Mouse (Mus musculus): ENCODE measurements at regions not wholly inside any gene's neighbourhood (a gene's known extent, or its start where the extent isn't known, plus 50 kb on each side); places are given as distances from the start of the nearest gene placed in this dataset.

GRCm38 (mm10) chr17:80841903-80842302, 102.5 kb upstream of the Tmem178 start:
- Histone ChIP-seq H3K4me1 (ENCODE audit: control insufficient read depth, insufficient read depth, insufficient read length, low read length) (0 out of 2 replicates have a peak, but pooled peaks cover 2% of the 10 kb centered on the region), H3K4me3 (ENCODE audit: low read depth, low read length) (no peak overlapping the region), H3K36me3 (ENCODE audit: control insufficient read depth, insufficient read depth, low read length) (no peaks in the 10 kb centered on the region), H3K27me3 (ENCODE audit: control insufficient read depth, insufficient read depth, low read length) (no peaks in the 10 kb centered on the region), H3K27ac (ENCODE audit: insufficient read depth, low read depth, low read length) (no peak overlapping the region)
- WGBS: 94% methylated on average over 4 of the region's 4 CpGs
- TF ChIP-seq POLR2A (IDR thresholded peaks at IDR 0.05; ENCODE audit: low read depth, low read length) (no peak), CTCF (IDR thresholded peaks at IDR 0.05; ENCODE audit: extremely low read depth, insufficient read length, insufficient replicate concordance, low read depth, low read length) (no peak)

- TF ChIP-seq POLR2A (IDR thresholded peaks at IDR 0.05; ENCODE audit: low read depth, low read length): no peak
- TF ChIP-seq CTCF (IDR thresholded peaks at IDR 0.05; ENCODE audit: extremely low read depth, insufficient read length, insufficient replicate concordance, low read depth, low read length): no peak
- 88% methylated on average over 6 of the region's 6 CpGs for WGBS
- H3K4me1 ChIP-seq (ENCODE audit: control insufficient read depth, insufficient read depth, insufficient read length, low read length): 0 out of 2 replicates have a peak, but pooled peaks cover 2% of the 10 kb centered on the region
Observed at GRCm38 (mm10) chr17:80840896-80841295, 103.5 kb upstream of the Tmem178 start.

GRCm38 (mm10) chr17:80840452-80840851, 104.0 kb upstream of the Tmem178 start:
- Histone ChIP-seq H3K4me1 (ENCODE audit: control insufficient read depth, insufficient read depth, insufficient read length, low read length) (0 out of 2 replicates have a peak, but pooled peaks cover 2% of the 10 kb centered on the region), H3K27me3 (ENCODE audit: control insufficient read depth, insufficient read depth, low read length) (no peaks in the 10 kb centered on the region), H3K36me3 (ENCODE audit: control insufficient read depth, insufficient read depth, low read length) (no peaks in the 10 kb centered on the region), H3K4me3 (ENCODE audit: low read depth, low read length) (no peak overlapping the region), H3K27ac (ENCODE audit: insufficient read depth, low read depth, low read length) (no peak overlapping the region)
- no peak for TF ChIP-seq POLR2A (IDR thresholded peaks at IDR 0.05; ENCODE audit: low read depth, low read length)
- no peak for TF ChIP-seq CTCF (IDR thresholded peaks at IDR 0.05; ENCODE audit: extremely low read depth, insufficient read length, insufficient replicate concordance, low read depth, low read length)
- 88% methylated on average over 4 of the region's 4 CpGs for WGBS

More at GRCm38 (mm10) chr17:80840896-80841295, 103.5 kb upstream of the Tmem178 start:
- Histone ChIP-seq H3K27ac (ENCODE audit: insufficient read depth, low read depth, low read length) (no peak overlapping the region), H3K27me3 (ENCODE audit: control insufficient read depth, insufficient read depth, low read length) (no peaks in the 10 kb centered on the region), H3K4me3 (ENCODE audit: low read depth, low read length) (no peak overlapping the region), H3K36me3 (ENCODE audit: control insufficient read depth, insufficient read depth, low read length) (no peaks in the 10 kb centered on the region)

GRCm38 (mm10) chr17:80834701-80835100, 106.4 kb upstream of the Map4k3 start:
- no peaks in the 10 kb centered on the region for H3K27me3 ChIP-seq (ENCODE audit: control insufficient read depth, insufficient read depth, low read length)
- no peaks in the 10 kb centered on the region for H3K4me1 ChIP-seq (ENCODE audit: control insufficient read depth, insufficient read depth, insufficient read length, low read length)

GRCm38 (mm10) chr17:80834176-80834517, 105.9 kb upstream of the Map4k3 start:
- 26% methylated on average over 5 of the region's 5 CpGs for WGBS
- H3K4me3 ChIP-seq (ENCODE audit: low read depth, low read length): no peak overlapping the region
- no peaks in the 10 kb centered on the region for H3K4me1 ChIP-seq (ENCODE audit: control insufficient read depth, insufficient read depth, insufficient read length, low read length)
- TF ChIP-seq POLR2A (IDR thresholded peaks at IDR 0.05; ENCODE audit: low read depth, low read length) (no peak), CTCF (IDR thresholded peaks at IDR 0.05; ENCODE audit: extremely low read depth, insufficient read length, insufficient replicate concordance, low read depth, low read length) (no peak)
- no peaks in the 10 kb centered on the region for H3K36me3 ChIP-seq (ENCODE audit: control insufficient read depth, insufficient read depth, low read length)
- no peak overlapping the region for H3K27ac ChIP-seq (ENCODE audit: insufficient read depth, low read depth, low read length)
- no peaks in the 10 kb centered on the region for H3K27me3 ChIP-seq (ENCODE audit: control insufficient read depth, insufficient read depth, low read length)

More at GRCm38 (mm10) chr17:80834701-80835100, 106.4 kb upstream of the Map4k3 start:
- H3K4me3 ChIP-seq (ENCODE audit: low read depth, low read length): no peak overlapping the region
- no peaks in the 10 kb centered on the region for H3K36me3 ChIP-seq (ENCODE audit: control insufficient read depth, insufficient read depth, low read length)
- H3K27ac ChIP-seq (ENCODE audit: insufficient read depth, low read depth, low read length): no peak overlapping the region
- TF ChIP-seq POLR2A (IDR thresholded peaks at IDR 0.05; ENCODE audit: low read depth, low read length) (no peak), CTCF (IDR thresholded peaks at IDR 0.05; ENCODE audit: extremely low read depth, insufficient read length, insufficient replicate concordance, low read depth, low read length) (no peak)

GRCm38 (mm10) chr17:80833355-80834175, 105.3 kb upstream of the Map4k3 start:
- no peaks in the 10 kb centered on the region for H3K27me3 ChIP-seq (ENCODE audit: control insufficient read depth, insufficient read depth, low read length)
- no peaks in the 10 kb centered on the region for H3K4me1 ChIP-seq (ENCODE audit: control insufficient read depth, insufficient read depth, insufficient read length, low read length)
- H3K4me3 ChIP-seq (ENCODE audit: low read depth, low read length): no peak overlapping the region
- no peaks in the 10 kb centered on the region for H3K36me3 ChIP-seq (ENCODE audit: control insufficient read depth, insufficient read depth, low read length)
- WGBS: 25% methylated on average over 10 of the region's 10 CpGs
- no peak for TF ChIP-seq CTCF (IDR thresholded peaks at IDR 0.05; ENCODE audit: extremely low read depth, insufficient read length, insufficient replicate concordance, low read depth, low read length)
- TF ChIP-seq POLR2A (IDR thresholded peaks at IDR 0.05; ENCODE audit: low read depth, low read length): no peak
- no peak overlapping the region for H3K27ac ChIP-seq (ENCODE audit: insufficient read depth, low read depth, low read length)

GRCm38 (mm10) chr17:80831686-80832085, 103.4 kb upstream of the Map4k3 start:
- H3K4me1 ChIP-seq (ENCODE audit: control insufficient read depth, insufficient read depth, insufficient read length, low read length): peaks cover 2% of the 10 kb centered on the region; the same call in 1 of the 2 replicates
- 69% methylated on average over 4 of the region's 4 CpGs for WGBS
- H3K36me3 ChIP-seq (ENCODE audit: control insufficient read depth, insufficient read depth, low read length): no peaks in the 10 kb centered on the region
- H3K4me3 ChIP-seq (ENCODE audit: low read depth, low read length): no peak overlapping the region
- H3K27me3 ChIP-seq (ENCODE audit: control insufficient read depth, insufficient read depth, low read length): no peaks in the 10 kb centered on the region
- no peak overlapping the region for H3K27ac ChIP-seq (ENCODE audit: insufficient read depth, low read depth, low read length)
- TF ChIP-seq POLR2A (IDR thresholded peaks at IDR 0.05; ENCODE audit: low read depth, low read length): no peak
- TF ChIP-seq CTCF (IDR thresholded peaks at IDR 0.05; ENCODE audit: extremely low read depth, insufficient read length, insufficient replicate concordance, low read depth, low read length): no peak

Data from small intestine, adult 2 months (tissue).